Mouse (Mus musculus) limb, embryonic 10.5 days (tissue): ENCODE data around the gene Nisch. TPM values are rescaled to one million over a fixed set of nuclear protein-coding genes. Genes with fewer than 3 reads are reported as not detected.

Experiments
- DNase-seq: peaks from one replicate; pipeline ENCODE4 v3.0.0-alpha.2; 2017; ENCODE audit warnings: low spot score
- H3K27ac ChIP-seq: fragments of 300-500 bp; sonication (generic); 2 replicates; pipeline ENCODE4 v1.5.1; 2016; ENCODE audit warnings: mild to moderate bottlenecking
- H3K27me3 ChIP-seq: fragments of 300-500 bp; sonication (generic); 2 replicates; pipeline ENCODE4 v1.6.1; 2016; ENCODE audit warnings: low read depth, mild to moderate bottlenecking; ENCODE audit not compliant: poor library complexity, severe bottlenecking
- H3K36me3 ChIP-seq: fragments of 300-500 bp; sonication (generic); 2 replicates; pipeline ENCODE4 v1.6.1; 2016; ENCODE audit warnings: mild to moderate bottlenecking, moderate library complexity
- H3K4me1 ChIP-seq: fragments of 300-500 bp; sonication (generic); 2 replicates; pipeline ENCODE4 v1.6.1; 2016
- H3K4me3 ChIP-seq: fragments of 300-500 bp; sonication (generic); 2 replicates; pipeline ENCODE4 v1.5.1; 2016; ENCODE audit warnings: mild to moderate bottlenecking, moderate library complexity
- H3K9me3 ChIP-seq: fragments of 300-500 bp; sonication (generic); replicated peaks from 2 replicates; pipeline ENCODE4 v1.6.1; 2016; ENCODE audit warnings: mild to moderate bottlenecking
- WGBS: fragments of 180-500 bp; shearing (Covaris S2); methylation state at CpG from one replicate; pipeline ENCODE4 v1.1.7; 2016; 5-methylcytosine and 5-hydroxymethylcytosine counted together
- polyA plus RNA-seq: library from polyadenylated mRNA; unstranded; fragments of >200 nt; fragmentation: Nextera tagmentation; extraction: Ambion mirVana; gene quantifications from 2 replicates; pipeline ENCODE4 v1.2.1, GENCODE M21; 2016

Nisch gene
- polyA plus RNA-seq, 1 experiment from 2014 or later, result 543 TPM

- H3K36me3 ChIP-seq, result peaks cover 100% of the 10 kb centered on the region
Measured at GRCm38 (mm10) chr14:31195968-31196367, 20.8 kb downstream of the Nisch start.

GRCm38 (mm10) chr14:31195521-31195920, 21.2 kb downstream of the Nisch start:
- no peaks in the 10 kb centered on the region for H3K27me3 ChIP-seq
- H3K4me3 ChIP-seq, result no peak overlapping the region
- no peaks in the 10 kb centered on the region for H3K9me3 ChIP-seq
- no peak for DNase-seq
- H3K27ac ChIP-seq, result no peak overlapping the region
- H3K36me3 ChIP-seq, result peaks cover 100% of the 10 kb centered on the region
- no peaks in the 10 kb centered on the region for H3K4me1 ChIP-seq
- WGBS, result 94% methylated on average over 4 of the region's 4 CpGs

More at GRCm38 (mm10) chr14:31195968-31196367, 20.8 kb downstream of the Nisch start:
- Histone ChIP-seq H3K4me1 (no peaks in the 10 kb centered on the region), H3K4me3 (no peak overlapping the region), H3K27me3 (no peaks in the 10 kb centered on the region), H3K27ac (no peak overlapping the region), H3K9me3 (no peaks in the 10 kb centered on the region)
- no peak for DNase-seq

GRCm38 (mm10) chr14:31194891-31195513, 21.7 kb downstream of the Nisch start:
- Histone ChIP-seq H3K4me3 (no peak overlapping the region), H3K27me3 (no peaks in the 10 kb centered on the region), H3K36me3 (peaks cover 100% of the 10 kb centered on the region), H3K9me3 (no peaks in the 10 kb centered on the region), H3K27ac (no peak overlapping the region), H3K4me1 (no peaks in the 10 kb centered on the region)
- WGBS, result 88% methylated on average over 14 of the region's 14 CpGs
- DNase-seq, result no peak

- Histone ChIP-seq H3K27ac (no peak overlapping the region), H3K4me3 (no peak overlapping the region), H3K4me1 (no peaks in the 10 kb centered on the region), H3K27me3 (no peaks in the 10 kb centered on the region), H3K9me3 (no peaks in the 10 kb centered on the region), H3K36me3 (peaks cover 100% of the 10 kb centered on the region)
- WGBS, result 89% methylated on average over 2 of the region's 2 CpGs
- no peak for DNase-seq
Measured at GRCm38 (mm10) chr14:31194441-31194840, 22.3 kb downstream of the Nisch start.

GRCm38 (mm10) chr14:31193791-31194190, 23.0 kb downstream of the Nisch start:
- 92% methylated on average over 7 of the region's 7 CpGs for WGBS
- no peak overlapping the region for H3K4me3 ChIP-seq
- no peaks in the 10 kb centered on the region for H3K27me3 ChIP-seq
- peaks cover 100% of the 10 kb centered on the region for H3K36me3 ChIP-seq
- H3K9me3 ChIP-seq, result no peaks in the 10 kb centered on the region
- H3K27ac ChIP-seq, result no peak overlapping the region
- H3K4me1 ChIP-seq, result no peaks in the 10 kb centered on the region
- DNase-seq, result no peak

GRCm38 (mm10) chr14:31191936-31192335, 24.8 kb downstream of the Nisch start:
- Histone ChIP-seq H3K27me3 (no peaks in the 10 kb centered on the region), H3K36me3 (peaks cover 100% of the 10 kb centered on the region), H3K4me3 (no peak overlapping the region), H3K27ac (no peak overlapping the region), H3K4me1 (no peaks in the 10 kb centered on the region), H3K9me3 (no peaks in the 10 kb centered on the region)
- 92% methylated on average over 2 of the region's 2 CpGs for WGBS
- DNase-seq, result no peak

GRCm38 (mm10) chr14:31189348-31189747, 27.4 kb downstream of the Nisch start:
- no peak overlapping the region for H3K27ac ChIP-seq
- H3K9me3 ChIP-seq, result no peaks in the 10 kb centered on the region
- peaks cover 100% of the 10 kb centered on the region for H3K36me3 ChIP-seq
- no peak for DNase-seq
- H3K27me3 ChIP-seq, result no peaks in the 10 kb centered on the region
- 92% methylated on average over 3 of the region's 3 CpGs for whole genome bisulfite sequencing
- no peaks in the 10 kb centered on the region for H3K4me1 ChIP-seq
- no peak overlapping the region for H3K4me3 ChIP-seq

- Histone ChIP-seq H3K36me3 (peaks cover 100% of the 10 kb centered on the region), H3K27me3 (no peaks in the 10 kb centered on the region), H3K4me1 (no peaks in the 10 kb centered on the region), H3K9me3 (no peaks in the 10 kb centered on the region), H3K4me3 (no peak overlapping the region), H3K27ac (no peak overlapping the region)
- 95% methylated on average over 6 of the region's 6 CpGs for WGBS
- no peak for DNase-seq
Measured at GRCm38 (mm10) chr14:31188771-31189181, 28.0 kb downstream of the Nisch start.

- Histone ChIP-seq H3K4me3 (no peak overlapping the region), H3K27me3 (no peaks in the 10 kb centered on the region), H3K4me1 (no peaks in the 10 kb centered on the region), H3K9me3 (no peaks in the 10 kb centered on the region), H3K36me3 (peaks cover 100% of the 10 kb centered on the region), H3K27ac (no peak overlapping the region)
- DNase-seq, result no peak
- 92% methylated on average over 4 of the region's 4 CpGs for WGBS
Measured at GRCm38 (mm10) chr14:31186656-31187055, 30.1 kb downstream of the Nisch start.

GRCm38 (mm10) chr14:31184195-31184594, 32.6 kb downstream of the Nisch start:
- WGBS, result 95% methylated on average over 12 of the region's 12 CpGs
- H3K9me3 ChIP-seq, result no peaks in the 10 kb centered on the region
- no peaks in the 10 kb centered on the region for H3K27me3 ChIP-seq
- H3K4me3 ChIP-seq, result no peak overlapping the region
- H3K27ac ChIP-seq, result no peak overlapping the region
- peaks cover 100% of the 10 kb centered on the region for H3K36me3 ChIP-seq
- DNase-seq, result no peak
- no peaks in the 10 kb centered on the region for H3K4me1 ChIP-seq

GRCm38 (mm10) chr14:31183541-31183940, 33.2 kb downstream of the Nisch start:
- no peak for DNase-seq
- Histone ChIP-seq H3K36me3 (peaks cover 100% of the 10 kb centered on the region), H3K4me1 (no peaks in the 10 kb centered on the region), H3K27me3 (no peaks in the 10 kb centered on the region), H3K27ac (no peak overlapping the region), H3K4me3 (no peak overlapping the region), H3K9me3 (no peaks in the 10 kb centered on the region)
- 94% methylated on average over 5 of the region's 5 CpGs for WGBS

GRCm38 (mm10) chr14:31182786-31183290, 33.9 kb downstream of the Nisch start:
- H3K27ac ChIP-seq, result no peak overlapping the region
- H3K27me3 ChIP-seq, result no peaks in the 10 kb centered on the region
- H3K4me3 ChIP-seq, result no peak overlapping the region
- peaks cover 100% of the 10 kb centered on the region for H3K36me3 ChIP-seq
- H3K9me3 ChIP-seq, result no peaks in the 10 kb centered on the region
- 82% methylated on average over 2 of the region's 2 CpGs for WGBS
- no peaks in the 10 kb centered on the region for H3K4me1 ChIP-seq
- no peak for DNase-seq

GRCm38 (mm10) chr14:31181512-31181911, 35.2 kb downstream of the Nisch start:
- no peak for DNase-seq
- Histone ChIP-seq H3K4me1 (no peaks in the 10 kb centered on the region), H3K27me3 (no peaks in the 10 kb centered on the region), H3K36me3 (peaks cover 100% of the 10 kb centered on the region), H3K27ac (no peak overlapping the region), H3K9me3 (no peaks in the 10 kb centered on the region), H3K4me3 (no peak overlapping the region)
- 90% methylated on average over 4 of the region's 4 CpGs for WGBS
